Mouse (Mus musculus): ENCODE data around the gene Gm20825.
"Not testable (repeated sequence)": the region's sequence is repeated elsewhere in the genome, so short reads cannot be mapped to it uniquely, and the experiment has no call there.

The Gm20825 gene

GRCm38 (mm10) chrY:8071407-8071806 is at the start of gene Gm20825:
TSS of gene Gm20825 (minus strand) at chrY:8071507.
- not testable (repeated sequence) for DNase-seq (ENCODE audit: low read depth, low spot score)

Data from A20 (cell line).